Mouse (Mus musculus) hindbrain, postnatal 0 days (tissue): ENCODE measurements around the gene Ddx39b. TPM values are rescaled to one million over a fixed set of nuclear protein-coding genes. Genes with fewer than 3 reads are reported as not detected.
A peak's percentile ranks its signal among the peaks of the same experiment; 100 is the strongest.

Experiments
- ATAC-seq: fragments of 200-750 bp; cut with Nextera tagmentation; 2 replicates; pipeline ENCODE4 v1.8.0; 2017; ENCODE audit warnings: mild to moderate bottlenecking, moderate TSS enrichment, moderate library complexity
- DNase-seq: peaks from one replicate; pipeline ENCODE4 v3.0.0-alpha.2; 2015; ENCODE audit warnings: low spot score
- H3K27ac ChIP-seq: fragments of 300-500 bp; sonication (generic); 2 replicates; pipeline ENCODE4 v1.5.1; 2014; ENCODE audit warnings: mild to moderate bottlenecking
- H3K27me3 ChIP-seq: fragments of 300-500 bp; sonication (generic); 2 replicates; pipeline ENCODE4 v1.6.1; 2014; ENCODE audit warnings: low read length, mixed read lengths; ENCODE audit not compliant: insufficient read depth
- H3K36me3 ChIP-seq: fragments of 300-500 bp; sonication (generic); 2 replicates; pipeline ENCODE4 v1.6.1; 2014; ENCODE audit warnings: low read length, mixed read lengths; ENCODE audit not compliant: insufficient read depth
- H3K4me1 ChIP-seq: fragments of 300-500 bp; sonication (generic); 2 replicates; pipeline ENCODE4 v1.6.1; 2014; ENCODE audit warnings: antibody characterized with exemption, low read length, mixed read lengths; ENCODE audit not compliant: insufficient read depth
- H3K4me2 ChIP-seq: fragments of 300-500 bp; sonication (generic); 2 replicates; pipeline ENCODE4 v1.6.1; 2014; ENCODE audit warnings: low read depth, mild to moderate bottlenecking, low read length, moderate library complexity, mixed read lengths
- H3K4me3 ChIP-seq: fragments of 300-500 bp; sonication (generic); 2 replicates; pipeline ENCODE4 v1.5.1; 2014; ENCODE audit warnings: low read length
- H3K9ac ChIP-seq: fragments of 300-500 bp; sonication (generic); replicated peaks from 2 replicates; pipeline ENCODE4 v1.6.1; 2014; ENCODE audit warnings: mild to moderate bottlenecking, low read length, moderate library complexity, mixed read lengths
- H3K9me3 ChIP-seq: fragments of 300-500 bp; sonication (generic); 2 replicates; pipeline ENCODE4 v1.6.1; 2016; ENCODE audit warnings: low read length, mixed read lengths
- CTCF ChIP-seq: IDR thresholded peaks from 2 replicates; pipeline ENCODE4 v1.5.1; 2016; ENCODE audit warnings: antibody characterized with exemption, control low read depth, low read depth
- WGBS: fragments of 180-500 bp; shearing (Covaris S2); extraction: QIAGEN DNeasy Blood & Tissue Kit; methylation state at CpG from one replicate; pipeline ENCODE4 v1.1.7; 2014; 5-methylcytosine and 5-hydroxymethylcytosine counted together
- polyA plus RNA-seq: library from polyadenylated mRNA; unstranded; fragments of >200 nt; fragmentation: Nextera tagmentation; extraction: Ambion mirVana; gene quantifications from 2 replicates; pipeline ENCODE4 v1.2.1, GENCODE M21; 2015
- total RNA-seq: library from RNA; depleted of rRNA; stranded (reverse); fragments of >200 nt; gene quantifications from 2 replicates; pipeline ENCODE4 v1.2.3, GENCODE M21; 2014

The Ddx39b gene
- total and polyA plus RNA-seq, 2 experiments from 2014 or later = 266 to 341 TPM

DNA sequence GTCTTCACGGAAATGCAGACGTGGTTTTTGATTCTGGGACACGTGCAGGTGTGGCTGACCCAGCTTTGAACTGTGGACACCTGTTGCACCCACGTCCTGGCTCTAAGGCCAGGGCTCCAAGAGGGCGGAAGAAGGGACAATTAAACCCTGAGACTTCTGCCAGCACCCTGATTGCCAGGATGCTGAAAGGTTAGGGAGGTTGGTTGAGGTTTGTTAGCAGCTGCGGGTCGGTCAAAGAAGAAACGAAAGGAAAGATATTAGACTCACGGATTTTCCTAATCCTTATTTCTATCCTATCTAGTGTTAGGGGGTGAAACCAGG lies 45.3 kb upstream of the Ddx39b start:
- TF ChIP-seq CTCF = no peak
- 37% methylated on average over 9 of the region's 9 CpGs for WGBS
- H3K4me2 ChIP-seq = peak overlapping the region; percentile 69

DNA sequence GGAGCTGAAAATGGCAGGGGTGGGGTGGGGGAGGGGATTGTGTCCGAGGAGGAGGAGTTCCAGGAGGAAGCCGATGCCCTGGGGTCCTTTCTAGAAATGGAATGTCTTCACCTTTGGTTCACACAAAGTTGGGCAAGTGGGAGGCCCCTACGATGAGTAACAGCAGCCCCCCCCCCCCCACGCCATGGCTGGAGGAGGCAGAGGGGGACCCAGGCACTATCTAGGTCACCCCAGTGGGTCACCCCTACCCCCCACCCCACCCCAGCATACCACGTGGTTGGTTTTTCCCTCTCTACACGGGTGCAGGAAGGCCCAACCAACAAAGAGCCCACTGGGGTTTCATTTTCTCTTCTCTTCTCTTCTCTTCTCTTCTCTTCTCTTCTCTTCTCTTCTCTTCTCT lies 44.4 kb upstream of the Ddx39b start:
- Histone ChIP-seq H3K4me3 (no peak overlapping the region), H3K27me3 (peaks cover 11% of the 10 kb centered on the region), H3K9ac (no peak overlapping the region), H3K4me2 (no peak overlapping the region), H3K36me3 (no peaks in the 10 kb centered on the region), H3K4me1 (no peaks in the 10 kb centered on the region), H3K27ac (no peak overlapping the region), H3K9me3 (no peaks in the 10 kb centered on the region)
- WGBS = 37% methylated on average over 6 of the region's 6 CpGs
- ATAC-seq (no peak), DNase-seq (no peak)
- TF ChIP-seq CTCF = no peak

More for the DNA sequence above, 45.3 kb upstream of the Ddx39b start:
- Histone ChIP-seq H3K9ac (no peak overlapping the region), H3K27ac (no peak overlapping the region), H3K36me3 (no peaks in the 10 kb centered on the region), H3K27me3 (peaks cover 9% of the 10 kb centered on the region; the same call in 1 of the 2 replicates), H3K4me1 (no peaks in the 10 kb centered on the region), H3K4me3 (peak overlapping the region; percentile 42), H3K9me3 (no peaks in the 10 kb centered on the region)
- ATAC-seq (no peak), DNase-seq (no peak)

DNA sequence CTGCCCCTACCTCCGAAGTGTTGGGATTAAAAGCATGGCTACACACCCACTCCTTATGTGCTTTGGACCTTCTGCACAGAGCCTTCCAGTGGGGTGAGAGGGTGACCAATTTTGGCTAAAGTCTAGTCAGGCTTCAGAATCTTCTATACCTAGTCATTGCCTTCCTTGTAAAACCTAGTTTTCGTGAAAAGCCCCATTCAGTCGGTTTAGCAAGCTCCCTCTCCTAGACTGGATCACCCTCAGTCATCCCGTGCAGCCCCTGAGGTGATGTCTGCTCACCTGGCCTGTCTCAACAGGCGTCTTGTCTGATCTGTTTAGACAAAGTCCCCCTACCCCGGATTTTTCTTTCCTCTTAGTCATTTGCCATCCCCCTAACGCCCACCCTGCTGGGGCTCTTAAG lies 43.5 kb upstream of the Ddx39b start:
- no peaks in the 10 kb centered on the region for H3K36me3 ChIP-seq

GRCm38 (mm10) chr17:35198946-35199345 lies 42.6 kb upstream of the Ddx39b start:
- Histone ChIP-seq H3K4me1 (no peaks in the 10 kb centered on the region), H3K4me2 (no peak overlapping the region), H3K27me3 (peaks cover 13% of the 10 kb centered on the region), H3K9me3 (no peaks in the 10 kb centered on the region), H3K9ac (no peak overlapping the region), H3K4me3 (no peak overlapping the region), H3K36me3 (no peaks in the 10 kb centered on the region), H3K27ac (no peak overlapping the region)
- ATAC-seq (no peak), DNase-seq (no peak)
- no peak for TF ChIP-seq CTCF
- 38% methylated on average over 8 of the region's 8 CpGs for WGBS

More for the DNA sequence above, 43.5 kb upstream of the Ddx39b start:
- Histone ChIP-seq H3K4me2 (no peak overlapping the region), H3K9ac (no peak overlapping the region), H3K4me1 (no peaks in the 10 kb centered on the region), H3K4me3 (no peak overlapping the region), H3K27ac (no peak overlapping the region), H3K27me3 (peaks cover 11% of the 10 kb centered on the region), H3K9me3 (no peaks in the 10 kb centered on the region)
- no peak for ATAC-seq
- TF ChIP-seq CTCF = no peak
- 75% methylated on average over 7 of the region's 7 CpGs for WGBS
- DNase-seq = no peak

GRCm38 (mm10) chr17:35200398-35200797 lies 41.1 kb upstream of the Ddx39b start:
- no peak overlapping the region for H3K9ac ChIP-seq
- no peak overlapping the region for H3K4me2 ChIP-seq
- DNase-seq (no peak), ATAC-seq (no peak)
- WGBS = 86% methylated on average over 11 of the region's 11 CpGs
- peaks cover 16% of the 10 kb centered on the region for H3K27me3 ChIP-seq
- H3K4me1 ChIP-seq = no peaks in the 10 kb centered on the region
- H3K36me3 ChIP-seq = no peaks in the 10 kb centered on the region
- H3K27ac ChIP-seq = no peak overlapping the region
- no peak overlapping the region for H3K4me3 ChIP-seq
- no peak for TF ChIP-seq CTCF
- H3K9me3 ChIP-seq = no peaks in the 10 kb centered on the region

- ATAC-seq = no peak
- TF ChIP-seq CTCF = no peak
Measured at GRCm38 (mm10) chr17:35201128-35201527, 40.4 kb upstream of the Ddx39b start.

GRCm38 (mm10) chr17:35201787-35202186 lies 39.8 kb upstream of the Ddx39b start, which contains the start of gene Tnf:
Tnf (minus strand) TSS chr17:35202007.
- TF ChIP-seq CTCF = no peak

More at GRCm38 (mm10) chr17:35201128-35201527, 40.4 kb upstream of the Ddx39b start:
- Histone ChIP-seq H3K4me1 (no peaks in the 10 kb centered on the region), H3K4me2 (no peak overlapping the region), H3K36me3 (no peaks in the 10 kb centered on the region), H3K27ac (no peak overlapping the region), H3K9me3 (no peaks in the 10 kb centered on the region), H3K4me3 (no peak overlapping the region), H3K27me3 (peaks cover 12% of the 10 kb centered on the region), H3K9ac (no peak overlapping the region)
- no peak for DNase-seq
- WGBS = 74% methylated on average over 11 of the region's 11 CpGs

More at GRCm38 (mm10) chr17:35201787-35202186, 39.8 kb upstream of the Ddx39b start, which contains the start of gene Tnf:
- ATAC-seq (no peak), DNase-seq (no peak)
- Histone ChIP-seq H3K9ac (no peak within 1 kb of the TSS), H3K27ac (no peak within 1 kb of the TSS), H3K36me3 (no peaks in the 10 kb centered on the region), H3K4me1 (no peaks in the 10 kb centered on the region), H3K4me2 (no peak within 1 kb of the TSS), H3K27me3 (peaks cover 8% of the 10 kb centered on the region; the same call in 1 of the 2 replicates), H3K9me3 (no peaks in the 10 kb centered on the region), H3K4me3 (no peak within 1 kb of the TSS)
- 41% methylated on average over 13 of the region's 13 CpGs for WGBS
